Mouse (Mus musculus) MEL (cell line): Measurements from ENCODE around the gene Brip1.

Experiments used
- CTCF ChIP-seq, 3 experiments: IDR thresholded peaks in 2 of 3; conservative IDR thresholded peaks in 1 of 3; 2 replicates each; pipeline ENCODE4 v1.5.1; 2011 to 2012; ENCODE audit warnings: low read length in 3 of 3, low read depth in 2 of 3, mild to moderate bottlenecking in 2 of 3, improper control_type of control experiment in 1 of 3, inconsistent platforms in 1 of 3, mixed read lengths in 1 of 3, moderate library complexity in 1 of 3; ENCODE audit not compliant: control insufficient read depth in 1 of 3, insufficient read depth in 1 of 3, poor library complexity in 1 of 3, severe bottlenecking in 1 of 3
- EP300 ChIP-seq, 2 experiments: IDR thresholded peaks; 2 replicates each; pipeline ENCODE4 v1.6.1; 2011; ENCODE audit warnings: improper control_type of control experiment in 2 of 2, low read length in 2 of 2, low read depth in 1 of 2, mild to moderate bottlenecking in 1 of 2
- MAX ChIP-seq: IDR thresholded peaks from 2 replicates; pipeline ENCODE4 v1.6.1; 2011; ENCODE audit warnings: low read length, improper control_type of control experiment
- MXI1 ChIP-seq: IDR thresholded peaks from 2 replicates; pipeline ENCODE4 v1.6.1; 2011; ENCODE audit warnings: mild to moderate bottlenecking, low read depth, low read length, improper control_type of control experiment
- NELFE ChIP-seq: IDR thresholded peaks from 2 replicates; pipeline ENCODE4 v1.6.1; 2011; ENCODE audit warnings: low read depth, low read length, improper control_type of control experiment
- POLR2A ChIP-seq, 2 experiments: IDR thresholded peaks; 2 replicates each; pipeline ENCODE4 v1.6.1; 2011 to 2012; ENCODE audit warnings: low read length in 2 of 2, mild to moderate bottlenecking in 2 of 2, control low read depth in 1 of 2, improper control_type of control experiment in 1 of 2, low read depth in 1 of 2, moderate library complexity in 1 of 2; ENCODE audit not compliant: control insufficient read depth in 1 of 2, insufficient read depth in 1 of 2, poor library complexity in 1 of 2
- POLR2AphosphoS2 ChIP-seq: IDR thresholded peaks from 2 replicates; pipeline ENCODE4 v1.6.1; 2011; ENCODE audit warnings: low read length, improper control_type of control experiment
- TCF12 ChIP-seq: IDR thresholded peaks from 2 replicates; pipeline ENCODE4 v1.6.1; 2014; ENCODE audit warnings: low read depth, mild to moderate bottlenecking, inconsistent platforms, low read length, improper control_type of control experiment, moderate library complexity
- UBTF ChIP-seq: IDR thresholded peaks from 2 replicates; pipeline ENCODE4 v1.6.1; 2012; ENCODE audit warnings: low read depth, mild to moderate bottlenecking, inconsistent platforms, low read length, improper control_type of control experiment, moderate library complexity, borderline replicate concordance; ENCODE audit not compliant: insufficient read depth

- TF ChIP-seq POLR2A (IDR thresholded peaks at IDR 0.05; ENCODE audit: control insufficient read depth in 1 of 2, insufficient read depth in 1 of 2, low read depth in 1 of 2, low read length in 2 of 2, poor library complexity in 1 of 2) (no peak), TCF12 (no peak), MAX (no peak), CTCF (IDR thresholded peaks at IDR 0.05 in 2 of 3, conservative IDR thresholded peaks at IDR 0.05 in 1 of 3; ENCODE audit: control insufficient read depth in 1 of 3, insufficient read depth in 1 of 3, low read depth in 2 of 3, low read length in 3 of 3, poor library complexity in 1 of 3, severe bottlenecking in 1 of 3) (no peak), MXI1 (no peak), EP300 (IDR thresholded peaks at IDR 0.05; ENCODE audit: low read depth in 1 of 2, low read length in 2 of 2) (no peak), UBTF (no peak), POLR2AphosphoS2 (no peak), NELFE (no peak)
Measured at GRCm38 (mm10) chr11:86205876-86206275, 4.9 kb upstream of the Brip1 start.
